Mouse (Mus musculus) limb, embryonic 13.5 days (tissue): ENCODE results near the gene Ak4. TPM values are rescaled to one million over a fixed set of nuclear protein-coding genes. Genes with fewer than 3 reads are reported as not detected.

ENCODE experiments used
- ATAC-seq: fragments of 200-750 bp; cut with Nextera tagmentation; 2 replicates; pipeline ENCODE4 v1.8.0; 2017; ENCODE audit warnings: low read depth, moderate number of reproducible peaks, moderate TSS enrichment; ENCODE audit not compliant: low FRiP score
- H3K27ac ChIP-seq: fragments of 300-500 bp; sonication (generic); 2 replicates; pipeline ENCODE4 v1.5.1; 2015; ENCODE audit warnings: inconsistent platforms, mild to moderate bottlenecking, moderate library complexity
- H3K27me3 ChIP-seq: fragments of 300-500 bp; sonication (generic); 2 replicates; pipeline ENCODE4 v1.6.1; 2015; ENCODE audit warnings: mild to moderate bottlenecking, inconsistent platforms
- H3K36me3 ChIP-seq: fragments of 300-500 bp; sonication (generic); 2 replicates; pipeline ENCODE4 v1.6.1; 2015; ENCODE audit warnings: inconsistent platforms, mild to moderate bottlenecking, moderate library complexity
- H3K4me1 ChIP-seq: fragments of 300-500 bp; sonication (generic); 2 replicates; pipeline ENCODE4 v1.6.1; 2015; ENCODE audit warnings: inconsistent platforms
- H3K4me2 ChIP-seq: fragments of 300-500 bp; sonication (generic); replicated peaks from 2 replicates; pipeline ENCODE4 v1.6.1; 2015; ENCODE audit warnings: inconsistent platforms, mild to moderate bottlenecking, moderate library complexity
- H3K4me3 ChIP-seq: fragments of 300-500 bp; sonication (generic); 2 replicates; pipeline ENCODE4 v1.5.1; 2015; ENCODE audit warnings: moderate library complexity, mild to moderate bottlenecking, inconsistent platforms
- H3K9ac ChIP-seq: fragments of 300-500 bp; sonication (generic); 2 replicates; pipeline ENCODE4 v1.6.1; 2015; ENCODE audit warnings: mild to moderate bottlenecking, inconsistent platforms
- H3K9me3 ChIP-seq: fragments of 300-500 bp; sonication (generic); 2 replicates; pipeline ENCODE4 v1.6.1; 2016; ENCODE audit warnings: inconsistent platforms
- WGBS: fragments of 180-500 bp; shearing (Covaris S2); methylation state at CpG from one replicate; pipeline ENCODE4 v1.1.7; 2015; 5-methylcytosine and 5-hydroxymethylcytosine counted together
- polyA plus RNA-seq: library from polyadenylated mRNA; unstranded; fragments of >200 nt; fragmentation: Nextera tagmentation; extraction: Ambion mirVana; gene quantifications from 2 replicates; pipeline ENCODE4 v1.2.1, GENCODE M21; 2015

Ak4 gene
- polyA plus RNA-seq, 1 experiment from 2014 or later = 12.1 TPM

DNA sequence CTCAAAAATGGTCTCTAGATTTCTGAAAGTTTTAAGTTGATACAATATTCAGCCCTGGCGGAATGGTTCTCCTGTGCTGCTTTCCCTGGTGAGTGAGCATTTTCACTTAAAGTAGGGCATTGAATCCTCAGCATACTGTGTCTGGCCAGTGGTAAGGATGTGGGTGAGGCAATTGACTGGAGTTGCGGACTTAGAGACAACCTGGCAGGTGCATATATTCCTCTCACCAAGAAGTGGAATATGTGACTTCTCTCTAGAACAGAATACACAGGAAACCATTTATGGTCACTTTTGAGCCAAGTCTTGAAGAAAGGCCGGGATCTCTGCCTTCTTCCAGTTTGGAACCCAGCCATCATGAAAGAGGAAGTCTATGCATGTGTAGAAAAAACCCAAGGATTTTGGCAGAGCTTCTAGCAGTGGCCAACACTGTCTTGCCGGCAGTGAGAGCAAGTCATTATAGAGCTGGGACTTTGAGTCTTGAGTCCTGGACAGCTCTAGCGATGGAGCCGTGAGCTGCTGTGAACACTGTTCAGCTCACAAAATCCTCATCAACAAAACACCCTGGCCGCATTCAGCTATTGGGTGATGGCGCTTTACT lies 71.3 kb downstream of the Ak4 start:
- Histone ChIP-seq H3K4me2 (no peak overlapping the region), H3K9ac (no peak overlapping the region), H3K27ac (no peak overlapping the region), H3K27me3 (peaks cover 15% of the 10 kb centered on the region), H3K4me1 (no peaks in the 10 kb centered on the region), H3K4me3 (no peak overlapping the region), H3K9me3 (no peaks in the 10 kb centered on the region), H3K36me3 (no peaks in the 10 kb centered on the region)
- ATAC-seq = no peak
- 83% methylated on average over 8 of the region's 8 CpGs for WGBS

- H3K9ac ChIP-seq = no peak overlapping the region
- no peak overlapping the region for H3K4me3 ChIP-seq
- peaks cover 28% of the 10 kb centered on the region for H3K27me3 ChIP-seq
- no peaks in the 10 kb centered on the region for H3K36me3 ChIP-seq
- WGBS = 74% methylated on average over 6 of the region's 6 CpGs
- peaks cover 7% of the 10 kb centered on the region; the same call in 1 of the 2 replicates for H3K4me1 ChIP-seq
- no peak overlapping the region for H3K4me2 ChIP-seq
- no peaks in the 10 kb centered on the region for H3K9me3 ChIP-seq
- no peak for ATAC-seq
- H3K27ac ChIP-seq = no peak overlapping the region
These were observed 72.6 kb downstream of the Ak4 start for GRCm38 (mm10) chr4:101491704-101492103.

GRCm38 (mm10) chr4:101493611-101494197 lies 74.6 kb downstream of the Ak4 start:
- Histone ChIP-seq H3K27me3 (peaks cover 48% of the 10 kb centered on the region), H3K9ac (no peak overlapping the region), H3K4me2 (no peak overlapping the region), H3K36me3 (no peaks in the 10 kb centered on the region), H3K4me3 (no peak overlapping the region), H3K4me1 (peaks cover 16% of the 10 kb centered on the region; the same call in 1 of the 2 replicates), H3K27ac (no peak overlapping the region), H3K9me3 (no peaks in the 10 kb centered on the region)
- peak; percentile 58; the same call in 1 of the 2 replicates for ATAC-seq

DNA sequence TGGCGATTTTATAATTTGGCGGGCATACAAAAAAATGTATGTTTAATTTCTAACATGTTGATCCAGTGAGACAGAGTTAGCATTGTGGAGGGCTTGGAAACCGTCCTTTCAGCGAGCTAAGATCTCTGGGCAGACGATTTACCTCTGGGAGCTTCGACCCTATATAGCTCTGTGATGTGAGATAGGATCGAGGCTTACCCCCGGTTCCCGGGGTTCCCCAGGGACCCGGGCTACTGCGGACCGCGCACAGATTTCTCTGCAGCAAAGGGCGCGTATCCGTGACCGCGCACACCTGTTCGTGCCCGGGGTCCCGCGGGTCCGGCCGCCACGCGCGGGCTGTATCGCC lies 77.1 kb downstream of the Ak4 start:
- no peak for ATAC-seq
- Histone ChIP-seq H3K36me3 (no peaks in the 10 kb centered on the region), H3K9me3 (no peaks in the 10 kb centered on the region), H3K27me3 (peaks cover 58% of the 10 kb centered on the region), H3K27ac (no peak overlapping the region), H3K9ac (peak overlapping the region; percentile 64), H3K4me3 (peak overlapping the region; percentile 59), H3K4me2 (peak overlapping the region; percentile 95), H3K4me1 (peaks cover 16% of the 10 kb centered on the region; the same call in 1 of the 2 replicates)
- 2% methylated on average over 28 of the region's 28 CpGs for WGBS

DNA sequence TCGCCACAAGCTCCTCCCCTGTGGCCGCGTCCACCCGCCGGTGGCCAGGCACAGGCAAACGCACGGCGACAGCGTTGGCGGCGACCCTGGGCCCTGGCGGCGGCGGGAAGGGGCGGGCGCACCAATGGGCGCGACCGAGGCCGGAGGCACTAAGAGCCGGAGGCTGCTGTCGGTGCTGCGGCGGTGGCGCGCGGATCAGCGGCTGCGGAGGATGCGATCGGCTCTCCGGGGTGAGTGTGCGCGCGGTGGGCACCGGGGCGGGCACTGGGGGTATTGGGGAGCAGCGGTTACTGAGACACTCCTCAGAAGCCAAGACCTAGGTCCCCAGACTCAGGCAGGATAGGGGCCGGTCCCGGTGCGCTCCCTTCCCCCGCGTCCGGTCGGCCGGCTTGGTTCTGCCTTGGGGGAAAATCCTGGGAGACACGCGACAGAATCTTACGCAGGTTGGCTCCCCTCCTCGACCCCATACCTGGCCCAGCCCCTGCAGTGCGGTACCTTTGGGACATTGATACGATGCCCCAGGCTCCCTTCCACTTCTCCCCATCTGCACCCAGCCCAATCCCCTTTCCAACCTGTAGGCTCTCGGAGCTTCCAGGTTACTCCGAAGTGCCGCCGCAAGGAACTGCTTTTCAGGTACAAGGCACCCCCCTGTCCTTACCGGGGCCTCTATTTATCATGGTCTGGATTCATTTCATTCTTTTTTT lies 77.6 kb downstream of the Ak4 start, which contains the start of gene Dnajc6:
TSS of gene Dnajc6 (plus strand) at position 115 of the 704 bp plus-strand sequence.
- H3K9me3 ChIP-seq = no peaks in the 10 kb centered on the region
- WGBS = under 1% methylated on average over 45 of the region's 57 CpGs
- H3K27me3 ChIP-seq = peaks cover 58% of the 10 kb centered on the region
- peak within 1 kb of the TSS; percentile 59 for H3K4me3 ChIP-seq
- peak within 1 kb of the TSS; percentile 64 for H3K9ac ChIP-seq
- no peak within 1 kb of the TSS for H3K27ac ChIP-seq
- no peaks in the 10 kb centered on the region for H3K36me3 ChIP-seq
- H3K4me1 ChIP-seq = peaks cover 16% of the 10 kb centered on the region; the same call in 1 of the 2 replicates
- peak; percentile 38; the same call in 1 of the 2 replicates for ATAC-seq
- H3K4me2 ChIP-seq = peak within 1 kb of the TSS; percentile 95

- no peak overlapping the region for H3K27ac ChIP-seq
- H3K9me3 ChIP-seq = no peaks in the 10 kb centered on the region
- ATAC-seq = no peak
- H3K27me3 ChIP-seq = peaks cover 58% of the 10 kb centered on the region
- H3K36me3 ChIP-seq = no peaks in the 10 kb centered on the region
- peak overlapping the region; percentile 95 for H3K4me2 ChIP-seq
- H3K9ac ChIP-seq = no peak overlapping the region
- 6% methylated on average over 14 of the region's 14 CpGs for WGBS
- H3K4me3 ChIP-seq = peak overlapping the region; percentile 59
- H3K4me1 ChIP-seq = peaks cover 16% of the 10 kb centered on the region; the same call in 1 of the 2 replicates
These were observed 78.3 kb downstream of the Ak4 start for GRCm38 (mm10) chr4:101497336-101497735.

DNA sequence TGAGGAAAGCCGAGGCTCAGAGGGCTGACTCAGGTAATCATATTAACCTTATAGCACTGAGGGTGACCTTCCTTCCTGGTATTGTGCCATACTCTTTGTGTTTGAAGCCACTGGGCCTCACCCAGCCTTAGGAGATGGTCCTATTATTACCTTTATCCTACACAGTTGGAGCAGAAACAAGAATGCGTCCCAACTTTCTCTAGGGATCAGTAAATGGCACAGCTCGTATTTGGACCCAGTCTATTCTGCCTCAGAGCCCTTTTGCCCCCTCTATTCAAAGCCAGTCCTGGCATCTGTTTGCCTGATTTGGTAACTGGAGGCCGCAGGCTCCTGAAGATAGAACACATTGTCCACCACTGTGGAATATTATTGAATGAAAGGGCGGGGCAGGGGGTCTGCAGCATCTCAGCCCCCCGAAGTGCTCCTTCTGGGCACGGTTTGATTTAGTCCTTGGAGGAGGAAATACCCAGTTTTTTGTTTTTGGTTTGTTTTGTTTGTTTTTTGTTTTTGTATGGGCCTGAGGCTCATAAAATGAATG lies 85.5 kb downstream of the Ak4 start:
- H3K4me1 ChIP-seq = peaks cover 17% of the 10 kb centered on the region
- no peak overlapping the region for H3K4me3 ChIP-seq
- no peak overlapping the region for H3K27ac ChIP-seq
- ATAC-seq = no peak
- WGBS = 72% methylated on average over 7 of the region's 7 CpGs
- no peak overlapping the region for H3K4me2 ChIP-seq
- H3K36me3 ChIP-seq = no peaks in the 10 kb centered on the region
- H3K9ac ChIP-seq = no peak overlapping the region
- no peaks in the 10 kb centered on the region for H3K9me3 ChIP-seq
- H3K27me3 ChIP-seq = peaks cover 16% of the 10 kb centered on the region

- no peak overlapping the region for H3K9ac ChIP-seq
- no peak for ATAC-seq
- H3K4me3 ChIP-seq = no peak overlapping the region
- H3K4me2 ChIP-seq = no peak overlapping the region
- WGBS = 51% methylated on average over 2 of the region's 2 CpGs
- H3K36me3 ChIP-seq = no peaks in the 10 kb centered on the region
- peaks cover 23% of the 10 kb centered on the region for H3K27me3 ChIP-seq
- H3K4me1 ChIP-seq = peaks cover 19% of the 10 kb centered on the region
- H3K9me3 ChIP-seq = no peaks in the 10 kb centered on the region
- no peak overlapping the region for H3K27ac ChIP-seq
These were observed 86.9 kb downstream of the Ak4 start for GRCm38 (mm10) chr4:101505966-101506365.

DNA sequence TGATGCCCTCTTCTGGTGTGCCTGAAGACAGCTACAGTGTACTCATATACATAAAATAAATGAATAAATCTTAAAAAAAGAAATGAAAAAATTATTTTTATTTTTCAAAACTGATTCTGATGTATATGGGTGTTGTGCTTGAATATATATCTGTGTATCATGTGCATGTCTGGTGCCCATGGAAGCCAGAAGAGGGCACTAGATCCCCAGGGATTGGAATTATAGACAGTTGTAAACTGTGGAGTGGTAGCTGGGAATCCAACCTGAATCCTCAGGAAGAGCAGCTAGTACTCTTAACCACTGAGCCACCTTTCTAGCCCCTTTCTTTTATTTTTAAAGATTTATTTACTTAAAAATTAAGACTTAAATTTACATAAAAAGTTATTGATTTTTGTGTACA lies 87.3 kb downstream of the Ak4 start:
- Histone ChIP-seq H3K4me1 (peaks cover 19% of the 10 kb centered on the region), H3K9me3 (no peaks in the 10 kb centered on the region), H3K27ac (no peak overlapping the region), H3K27me3 (peaks cover 23% of the 10 kb centered on the region), H3K36me3 (no peaks in the 10 kb centered on the region), H3K9ac (no peak overlapping the region), H3K4me3 (no peak overlapping the region), H3K4me2 (no peak overlapping the region)
- no peak for ATAC-seq

GRCm38 (mm10) chr4:101507571-101508422 lies 88.7 kb downstream of the Ak4 start:
- H3K4me2 ChIP-seq = peak overlapping the region; percentile 85
- 10% methylated on average over 24 of the region's 24 CpGs for WGBS
- H3K36me3 ChIP-seq = no peaks in the 10 kb centered on the region
- H3K9ac ChIP-seq = no peak overlapping the region
- peaks cover 23% of the 10 kb centered on the region for H3K27me3 ChIP-seq
- H3K9me3 ChIP-seq = no peaks in the 10 kb centered on the region
- peaks cover 19% of the 10 kb centered on the region for H3K4me1 ChIP-seq
- no peak overlapping the region for H3K27ac ChIP-seq
- peak overlapping the region; percentile 49 for H3K4me3 ChIP-seq
- no peak for ATAC-seq

DNA sequence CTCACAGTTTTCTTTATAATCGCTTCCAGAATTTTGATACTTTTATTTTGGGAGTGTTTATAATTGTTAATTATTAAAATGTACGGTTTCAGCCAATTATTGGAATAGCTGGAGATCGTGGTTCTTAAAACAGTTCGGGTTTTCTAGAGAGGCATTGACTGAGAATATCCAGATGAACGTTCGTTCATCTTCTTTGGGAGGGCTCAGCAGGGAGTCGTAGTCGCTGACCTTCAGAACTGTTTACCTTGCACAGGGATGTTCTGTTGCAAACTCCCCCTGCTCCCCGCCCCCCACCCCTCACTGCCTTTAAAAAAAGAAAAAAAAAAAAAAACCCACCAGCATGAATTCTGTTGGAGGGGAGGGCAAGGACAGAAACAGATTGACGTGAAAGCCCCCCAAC lies 89.4 kb downstream of the Ak4 start:
- Histone ChIP-seq H3K36me3 (no peaks in the 10 kb centered on the region), H3K4me1 (peaks cover 19% of the 10 kb centered on the region), H3K27ac (no peak overlapping the region), H3K4me2 (peak overlapping the region; percentile 85), H3K9me3 (no peaks in the 10 kb centered on the region), H3K4me3 (peak overlapping the region; percentile 49), H3K9ac (peak overlapping the region; percentile 53; the same call in 1 of the 2 replicates), H3K27me3 (peaks cover 23% of the 10 kb centered on the region)
- 2% methylated on average over 10 of the region's 10 CpGs for WGBS
- ATAC-seq = no peak
